Mouse (Mus musculus): Measurements from ENCODE around the gene Olfr741. TPM values are rescaled to one million over a fixed set of nuclear protein-coding genes. Genes with fewer than 3 reads are reported as not detected.

The Olfr741 gene
- total RNA-seq (2021) = not detected
- long read RNA-seq, experiment 1 = 0 reads
- long read RNA-seq, experiment 2 = 0 reads

DNA sequence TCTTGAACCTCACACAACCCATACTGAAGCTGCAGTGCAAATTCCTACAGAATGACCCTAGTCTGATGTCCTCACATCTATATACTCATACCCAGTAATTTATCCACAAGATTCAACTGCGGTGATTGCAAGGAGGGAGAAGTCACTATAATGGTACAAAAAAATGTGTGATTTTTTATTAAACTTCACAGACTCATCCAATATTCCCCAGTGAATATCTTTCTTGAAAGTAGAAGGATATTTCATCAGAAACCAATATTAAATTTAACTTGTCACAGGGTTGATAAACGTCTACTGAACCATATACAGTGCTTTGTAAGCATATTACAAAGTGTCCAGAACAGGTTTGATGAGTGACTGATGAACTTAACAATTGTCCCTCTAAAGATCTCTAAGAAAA lies at the start of gene Olfr741:
Gene Olfr741 (plus strand): TSS at position 301 of the 400 bp plus-strand sequence.
- no peak for DNase-seq (ENCODE audit: low spot score in 2 of 2)

DNA sequence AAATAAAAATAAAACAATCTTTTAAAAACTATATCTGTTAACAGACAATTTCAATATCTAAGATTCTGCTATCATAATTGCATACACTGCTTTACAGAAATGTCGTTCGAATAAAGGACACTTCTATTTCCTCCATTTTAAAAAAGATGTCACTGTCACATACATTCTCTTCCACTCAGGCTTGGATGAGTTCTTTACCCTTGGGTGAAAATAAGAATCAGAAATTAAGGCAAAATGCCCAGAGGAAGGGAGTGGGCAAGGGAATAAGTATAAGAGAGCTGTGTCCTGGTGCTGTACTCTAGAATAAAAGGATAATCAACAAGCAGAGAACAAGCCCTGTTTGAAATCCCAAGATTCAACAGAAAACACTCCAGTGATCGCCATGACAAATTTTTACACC lies 27.3 kb upstream of the Olfr741 start, which contains the start of gene Olfr740:
Gene Olfr740 (plus strand): TSS at position 301 of the 400 bp plus-strand sequence.
- DNase-seq (ENCODE audit: low spot score in 2 of 2) = no peak

DNA sequence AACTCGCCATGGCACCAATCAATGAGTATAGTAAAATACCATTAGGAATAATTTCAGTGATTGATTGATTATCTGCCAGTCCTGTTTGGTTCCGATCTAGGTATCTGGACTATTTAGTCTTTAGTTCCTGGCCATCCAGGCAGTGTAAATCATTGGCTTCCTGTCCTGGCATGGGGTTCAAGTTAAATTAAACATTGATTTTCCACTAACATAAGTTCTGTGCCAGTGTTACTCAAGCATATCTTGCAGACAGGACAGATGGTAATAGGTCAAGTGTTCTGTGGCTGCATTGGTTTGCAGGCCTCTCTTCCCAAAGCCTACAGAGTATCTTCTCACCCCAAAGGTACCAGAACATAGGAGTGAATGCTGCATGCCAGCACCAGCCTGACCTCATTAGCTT lies 5.9 kb downstream of the Olfr741 start:
- no peak for DNase-seq (ENCODE audit: low spot score in 2 of 2)

DNA sequence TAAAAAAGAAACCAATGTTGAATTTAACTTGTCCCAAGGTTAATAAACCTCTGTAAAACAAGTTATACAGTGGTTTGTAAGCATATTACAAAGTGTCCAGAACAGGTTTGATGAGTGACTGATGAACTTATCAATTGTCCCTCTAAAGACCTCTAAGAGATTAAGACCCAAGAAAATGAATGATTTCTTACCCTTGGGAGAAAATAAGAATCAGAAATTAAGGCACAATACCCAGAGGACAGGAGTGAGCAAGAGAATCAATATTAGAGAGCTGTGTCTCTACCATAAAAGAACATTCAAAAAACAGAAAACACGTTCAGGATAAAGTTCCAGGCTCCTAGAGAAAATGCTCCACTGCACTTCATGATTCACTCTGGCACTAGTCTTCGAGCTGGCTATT lies 30.8 kb downstream of the Olfr741 start, which contains the start of gene Olfr742:
Gene Olfr742 (plus strand): TSS at position 301 of the 400 bp plus-strand sequence.
- DNase-seq (ENCODE audit: low spot score in 2 of 2) = no peak

DNA sequence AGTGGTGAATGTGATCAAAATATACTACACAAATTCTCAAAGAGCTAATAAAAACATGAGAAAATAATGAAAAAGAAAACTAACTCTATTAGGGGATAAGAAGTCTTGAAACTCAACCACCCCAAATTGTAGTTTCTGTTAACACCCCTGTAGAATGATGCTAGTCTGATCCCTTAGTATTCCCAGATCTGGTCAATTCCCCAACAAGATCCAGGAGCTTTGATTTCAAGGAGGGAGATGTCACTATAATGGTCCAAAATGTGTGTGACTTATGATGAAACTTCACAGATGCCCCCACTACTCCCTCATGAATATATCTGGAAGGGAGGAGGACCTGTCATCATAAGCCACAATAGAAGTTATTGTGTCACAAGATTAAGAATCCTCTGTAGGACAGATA lies 49.0 kb downstream of the Olfr741 start, which contains the start of gene Olfr743:
Gene Olfr743 (plus strand): TSS at position 301 of the 400 bp plus-strand sequence.
- no peak for DNase-seq (ENCODE audit: low spot score in 2 of 2)

Other genes starting within 250 kb of the Olfr741 start
- not detected for gene Olfr731, start 230.9 kb upstream of the Olfr741 start, total RNA-seq (2021)
- not detected for gene Olfr732, start 188.5 kb upstream of the Olfr741 start, total RNA-seq (2021)
- not detected for gene Olfr733, start 171.2 kb upstream of the Olfr741 start, total RNA-seq (2021)
- not detected for gene Olfr734, start 146.0 kb upstream of the Olfr741 start, total RNA-seq (2021)
- gene Olfr735, start 123.9 kb upstream of the Olfr741 start, total RNA-seq (2021) = not detected
- gene Tlr11, start 114.8 kb upstream of the Olfr741 start, total RNA-seq (2021) = not detected
- not detected for gene Olfr736, start 91.6 kb upstream of the Olfr741 start, total RNA-seq (2021)
- not detected for gene Olfr738, start 65.2 kb upstream of the Olfr741 start, total RNA-seq (2021)
- not detected for gene Olfr739, start 54.1 kb upstream of the Olfr741 start, total RNA-seq (2021)
- gene Olfr740, start 27.2 kb upstream of the Olfr741 start, total RNA-seq (2021) = not detected
- gene Olfr742, start 30.9 kb downstream of the Olfr741 start, total RNA-seq (2021) = not detected
- gene Olfr743, start 49.1 kb downstream of the Olfr741 start, total RNA-seq (2021) = not detected
- not detected for gene Olfr744, start 142.1 kb downstream of the Olfr741 start, total RNA-seq (2021)
- gene Olfr745, start 166.7 kb downstream of the Olfr741 start, total RNA-seq (2021) = not detected
- gene Olfr746, start 174.3 kb downstream of the Olfr741 start, total RNA-seq (2021) = not detected
- not detected for gene Olfr747, start 220.5 kb downstream of the Olfr741 start, total RNA-seq (2021)
- not detected for gene Olfr748, start 234.6 kb downstream of the Olfr741 start, total RNA-seq (2021)